Mouse (Mus musculus): ENCODE results near the gene Chp1. TPM values are rescaled to one million over a fixed set of nuclear protein-coding genes. Genes with fewer than 3 reads are reported as not detected.
A peak's percentile ranks its signal among the peaks of the same experiment; 100 is the strongest.
"Not testable (repeated sequence)": the region's sequence is repeated elsewhere in the genome, so short reads cannot be mapped to it uniquely, and the experiment has no call there.

Chp1 gene
- 50.6 and 52.6 TPM in 2 replicates for polyA plus RNA-seq (2011; ENCODE audit: insufficient read depth, insufficient read length, low read depth, missing spikeins)

- Histone ChIP-seq H3K27ac (ENCODE audit: insufficient read depth, low read length) (peak within 1 kb of the TSS; percentile 73), H3K4me3 (ENCODE audit: low read depth, low read length) (peak within 1 kb of the TSS; percentile 91), H3K9me3 (replicated peaks; ENCODE audit: control insufficient read depth, insufficient read depth, low read length, poor library complexity, severe bottlenecking) (no peaks in the 10 kb centered on the region), H3K36me3 (ENCODE audit: control insufficient read depth, insufficient read depth, low read length, poor library complexity, severe bottlenecking) (no peaks in the 10 kb centered on the region), H3K9ac (ENCODE audit: low read depth, poor library complexity, severe bottlenecking) (peak within 1 kb of the TSS; percentile 66), H3K27me3 (ENCODE audit: control insufficient read depth, insufficient read depth, low read length, poor library complexity, severe bottlenecking) (no peaks in the 10 kb centered on the region), H3K4me1 (ENCODE audit: control insufficient read depth, insufficient read depth, low read length) (no peaks in the 10 kb centered on the region)
- TF ChIP-seq EP300 (IDR thresholded peaks at IDR 0.05; ENCODE audit: insufficient read depth, low read depth, low read length) = no peak
- no peak for TF ChIP-seq POLR2A (IDR thresholded peaks at IDR 0.05; ENCODE audit: insufficient read depth, low read length)
- TF ChIP-seq CTCF (IDR thresholded peaks at IDR 0.05; ENCODE audit: low read depth, low read length) = no peak
These were observed at the start of gene Chp1, which contains the start of gene Exd1 for GRCm38 (mm10) chr2:119547522-119548370. TSS of gene Chp1 (plus strand) at chr2:119547697. TSS of gene Exd1 (minus strand) at chr2:119547627.

GRCm38 (mm10) chr2:119498859-119499258 lies 48.6 kb upstream of the Chp1 start:
- TF ChIP-seq CTCF (IDR thresholded peaks at IDR 0.05; ENCODE audit: low read depth, low read length) (no peak), POLR2A (IDR thresholded peaks at IDR 0.05; ENCODE audit: insufficient read depth, low read length) (no peak), EP300 (IDR thresholded peaks at IDR 0.05; ENCODE audit: insufficient read depth, low read depth, low read length) (no peak)
- H3K4me3 ChIP-seq (ENCODE audit: low read depth, low read length) = no peak overlapping the region

DNA sequence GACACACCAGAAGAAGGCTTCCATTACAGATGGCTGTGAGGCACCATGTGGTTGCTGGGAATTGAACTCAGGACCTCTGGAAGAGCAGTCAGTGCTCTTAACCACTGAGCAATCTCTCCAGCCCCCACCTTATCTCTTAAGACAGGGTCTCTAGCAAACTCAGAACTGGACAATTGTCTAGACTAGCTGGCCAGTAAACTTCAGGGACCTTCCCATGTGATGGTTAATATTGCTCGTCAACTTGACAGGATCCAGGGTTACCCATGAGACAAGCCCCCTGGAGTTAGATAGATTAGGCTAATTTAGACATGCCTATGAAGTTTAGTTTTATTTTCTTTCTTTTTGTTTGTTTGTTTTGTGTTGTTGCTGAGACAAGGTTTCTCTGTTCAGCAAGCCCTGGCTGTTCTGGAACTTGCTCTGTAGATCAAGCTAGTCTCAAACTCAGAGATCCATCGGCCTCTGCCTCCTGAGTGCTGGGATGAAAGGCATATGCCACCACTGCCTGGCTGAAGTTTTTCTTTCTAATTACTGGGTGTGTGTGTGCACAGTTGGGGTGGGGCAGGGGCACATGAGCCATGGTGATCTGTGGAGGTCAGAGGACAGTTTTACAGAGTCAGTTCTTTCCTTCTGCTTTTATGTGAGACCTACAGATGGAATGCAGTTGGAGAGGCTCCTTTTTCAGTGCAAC lies 46.4 kb upstream of the Chp1 start:
- no peak overlapping the region for H3K4me3 ChIP-seq (ENCODE audit: low read depth, low read length)
- TF ChIP-seq CTCF (IDR thresholded peaks at IDR 0.05; ENCODE audit: low read depth, low read length) (no peak), EP300 (IDR thresholded peaks at IDR 0.05; ENCODE audit: insufficient read depth, low read depth, low read length) (no peak), POLR2A (IDR thresholded peaks at IDR 0.05; ENCODE audit: insufficient read depth, low read length) (no peak)

More at GRCm38 (mm10) chr2:119498859-119499258, 48.6 kb upstream of the Chp1 start:
- Histone ChIP-seq H3K9ac (ENCODE audit: low read depth, poor library complexity, severe bottlenecking) (no peak overlapping the region), H3K27ac (ENCODE audit: insufficient read depth, low read length) (no peak overlapping the region), H3K36me3 (ENCODE audit: control insufficient read depth, insufficient read depth, low read length, poor library complexity, severe bottlenecking) (no peaks in the 10 kb centered on the region), H3K9me3 (replicated peaks; ENCODE audit: control insufficient read depth, insufficient read depth, low read length, poor library complexity, severe bottlenecking) (no peaks in the 10 kb centered on the region), H3K4me1 (ENCODE audit: control insufficient read depth, insufficient read depth, low read length) (no peaks in the 10 kb centered on the region), H3K27me3 (ENCODE audit: control insufficient read depth, insufficient read depth, low read length, poor library complexity, severe bottlenecking) (no peaks in the 10 kb centered on the region)

DNA sequence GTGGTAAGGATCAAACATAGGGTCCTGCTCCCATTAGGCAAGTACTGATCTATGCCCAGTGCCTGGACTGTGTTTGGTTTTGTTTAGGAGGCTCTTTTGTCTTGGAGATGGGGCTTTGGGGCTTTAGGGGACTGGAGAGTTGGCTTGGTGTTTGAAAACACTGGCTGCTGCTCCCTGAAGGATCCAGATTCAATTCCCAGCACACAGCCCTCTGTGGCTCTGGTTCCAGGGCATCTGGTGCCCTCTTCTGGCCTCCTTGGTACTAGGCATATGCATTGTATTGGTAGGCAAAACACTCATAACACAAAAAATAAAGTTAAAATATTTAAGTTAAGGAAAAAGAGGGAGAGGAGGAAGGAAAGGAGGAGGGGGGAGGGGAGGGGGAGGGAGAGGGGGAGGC lies 40.4 kb upstream of the Chp1 start:
- no peak overlapping the region for H3K9ac ChIP-seq (ENCODE audit: low read depth, poor library complexity, severe bottlenecking)
- no peaks in the 10 kb centered on the region for H3K27me3 ChIP-seq (ENCODE audit: control insufficient read depth, insufficient read depth, low read length, poor library complexity, severe bottlenecking)
- no peak overlapping the region for H3K27ac ChIP-seq (ENCODE audit: insufficient read depth, low read length)
- no peak overlapping the region for H3K4me3 ChIP-seq (ENCODE audit: low read depth, low read length)
- no peak for TF ChIP-seq POLR2A (IDR thresholded peaks at IDR 0.05; ENCODE audit: insufficient read depth, low read length)
- TF ChIP-seq CTCF (IDR thresholded peaks at IDR 0.05; ENCODE audit: low read depth, low read length) = peak; percentile 80
- H3K4me1 ChIP-seq (ENCODE audit: control insufficient read depth, insufficient read depth, low read length) = no peaks in the 10 kb centered on the region
- H3K9me3 ChIP-seq (replicated peaks; ENCODE audit: control insufficient read depth, insufficient read depth, low read length, poor library complexity, severe bottlenecking) = no peaks in the 10 kb centered on the region
- H3K36me3 ChIP-seq (ENCODE audit: control insufficient read depth, insufficient read depth, low read length, poor library complexity, severe bottlenecking) = no peaks in the 10 kb centered on the region

More for the DNA sequence above, 46.4 kb upstream of the Chp1 start:
- H3K9me3 ChIP-seq (replicated peaks; ENCODE audit: control insufficient read depth, insufficient read depth, low read length, poor library complexity, severe bottlenecking) = no peaks in the 10 kb centered on the region
- H3K36me3 ChIP-seq (ENCODE audit: control insufficient read depth, insufficient read depth, low read length, poor library complexity, severe bottlenecking) = no peaks in the 10 kb centered on the region
- no peak overlapping the region for H3K27ac ChIP-seq (ENCODE audit: insufficient read depth, low read length)
- no peaks in the 10 kb centered on the region for H3K27me3 ChIP-seq (ENCODE audit: control insufficient read depth, insufficient read depth, low read length, poor library complexity, severe bottlenecking)
- H3K4me1 ChIP-seq (ENCODE audit: control insufficient read depth, insufficient read depth, low read length) = no peaks in the 10 kb centered on the region
- no peak overlapping the region for H3K9ac ChIP-seq (ENCODE audit: low read depth, poor library complexity, severe bottlenecking)

DNA sequence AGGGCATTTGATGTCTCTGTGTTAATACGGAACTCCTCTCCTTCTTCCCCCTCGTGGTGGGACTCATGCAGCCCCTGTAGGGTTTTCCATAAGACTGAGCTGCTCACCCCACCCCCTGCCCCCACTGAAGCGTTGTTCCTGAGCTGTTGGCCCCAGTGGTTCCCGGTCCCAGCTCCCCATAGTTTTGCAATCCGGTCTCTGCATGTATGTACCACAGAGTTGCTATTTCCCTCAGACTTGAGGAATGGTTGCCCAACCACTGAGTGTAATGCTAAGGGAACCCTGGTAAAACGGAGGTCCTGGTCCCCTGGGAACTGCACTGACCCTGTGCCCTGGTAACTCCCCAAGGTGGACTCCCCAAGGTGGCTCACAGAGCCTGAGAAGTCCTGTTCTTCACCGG lies 39.0 kb upstream of the Chp1 start:
- H3K4me1 ChIP-seq (ENCODE audit: control insufficient read depth, insufficient read depth, low read length); H3K9me3 ChIP-seq (replicated peaks; ENCODE audit: control insufficient read depth, insufficient read depth, low read length, poor library complexity, severe bottlenecking); H3K9ac ChIP-seq (ENCODE audit: low read depth, poor library complexity, severe bottlenecking); H3K36me3 ChIP-seq (ENCODE audit: control insufficient read depth, insufficient read depth, low read length, poor library complexity, severe bottlenecking); H3K27ac ChIP-seq (ENCODE audit: insufficient read depth, low read length); H3K27me3 ChIP-seq (ENCODE audit: control insufficient read depth, insufficient read depth, low read length, poor library complexity, severe bottlenecking); H3K4me3 ChIP-seq (ENCODE audit: low read depth, low read length): not testable (repeated sequence)

- TF ChIP-seq CTCF (IDR thresholded peaks at IDR 0.05; ENCODE audit: low read depth, low read length) (no peak), POLR2A (IDR thresholded peaks at IDR 0.05; ENCODE audit: insufficient read depth, low read length) (no peak), EP300 (IDR thresholded peaks at IDR 0.05; ENCODE audit: insufficient read depth, low read depth, low read length) (no peak)
- Histone ChIP-seq H3K27me3 (ENCODE audit: control insufficient read depth, insufficient read depth, low read length, poor library complexity, severe bottlenecking) (no peaks in the 10 kb centered on the region), H3K27ac (ENCODE audit: insufficient read depth, low read length) (no peak overlapping the region), H3K4me1 (ENCODE audit: control insufficient read depth, insufficient read depth, low read length) (no peaks in the 10 kb centered on the region), H3K36me3 (ENCODE audit: control insufficient read depth, insufficient read depth, low read length, poor library complexity, severe bottlenecking) (no peaks in the 10 kb centered on the region), H3K9ac (ENCODE audit: low read depth, poor library complexity, severe bottlenecking) (no peak overlapping the region), H3K9me3 (replicated peaks; ENCODE audit: control insufficient read depth, insufficient read depth, low read length, poor library complexity, severe bottlenecking) (no peaks in the 10 kb centered on the region), H3K4me3 (ENCODE audit: low read depth, low read length) (no peak overlapping the region)
These were observed 36.6 kb upstream of the Chp1 start for GRCm38 (mm10) chr2:119510856-119511255.
